Mouse (Mus musculus) right cerebral cortex, postnatal 10 days (tissue): ENCODE measurements at regions not wholly inside any gene's neighbourhood (a gene's known extent, or its start where the extent isn't known, plus 50 kb on each side); places are given as distances from the start of the nearest gene placed in this dataset.
A peak's percentile ranks its signal among the peaks of the same experiment; 100 is the strongest.

Source experiments
- DNase-seq, 2 experiments: peaks; one replicate each; pipeline ENCODE4 v3.0.0; 2021; ENCODE audit warnings: low spot score in 2 of 2

DNA sequence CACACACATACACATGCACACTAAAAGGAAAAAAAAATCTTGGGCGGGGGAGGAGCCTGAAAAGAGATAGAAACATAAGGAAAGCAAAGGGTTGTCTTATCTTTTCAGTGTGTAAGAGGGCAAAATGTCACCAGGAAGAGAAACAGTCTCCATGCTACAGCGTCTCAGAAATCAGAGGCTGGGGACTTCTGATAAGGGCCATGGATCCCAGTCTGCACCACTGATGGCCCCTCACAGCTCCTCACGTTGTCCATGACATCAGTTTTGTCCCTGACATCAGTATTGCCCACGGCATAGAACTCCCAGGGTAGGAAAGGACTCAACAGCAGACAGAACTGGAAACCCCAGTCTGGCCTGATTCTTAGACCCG, 135.0 kb downstream of the 2410131K14Rik start:
- DNase-seq = no peak

DNA sequence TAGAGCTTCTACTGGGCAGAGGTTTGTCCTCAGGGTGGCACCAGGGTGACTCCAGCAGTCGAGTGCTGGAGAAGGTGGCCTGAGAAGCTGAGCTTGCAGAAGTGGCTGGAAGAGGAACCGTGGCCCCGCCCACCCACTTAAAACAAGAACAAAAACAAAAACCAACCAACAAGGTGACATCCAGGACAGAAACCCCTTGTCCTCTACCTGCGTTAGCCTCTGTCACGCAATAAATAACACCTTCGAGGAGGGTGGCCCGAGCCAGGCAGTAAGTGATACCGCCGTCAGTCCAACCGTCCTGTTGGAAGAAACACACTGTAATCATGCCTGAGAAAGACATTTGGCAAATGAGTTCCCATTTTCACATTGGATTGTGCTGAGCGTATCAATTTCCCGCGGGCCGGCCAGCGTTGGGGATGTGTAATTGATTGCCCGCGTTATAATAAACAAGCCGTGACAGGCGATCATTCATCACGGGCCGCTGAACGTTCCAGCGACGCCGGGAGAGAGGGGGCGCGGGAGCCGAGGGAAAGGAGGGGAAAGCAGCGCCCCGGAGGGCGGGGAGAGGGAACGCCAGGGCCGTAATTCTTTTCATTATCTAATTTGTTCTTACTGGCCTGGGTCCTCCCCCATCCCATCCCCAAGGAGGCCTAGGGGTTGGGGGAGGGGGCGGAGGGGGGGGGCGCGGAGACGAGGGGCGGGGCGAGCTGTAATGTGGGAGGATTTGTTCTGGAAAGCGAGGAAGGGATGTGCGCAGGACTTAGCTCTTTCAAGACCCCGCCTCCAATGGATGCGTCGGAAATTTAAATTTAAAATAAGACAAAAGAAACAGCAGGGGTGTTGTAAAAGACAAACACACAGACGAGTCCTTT, 135.6 kb downstream of the 2410131K14Rik start:
- peak; percentile 70 to 74 for DNase-seq

DNA sequence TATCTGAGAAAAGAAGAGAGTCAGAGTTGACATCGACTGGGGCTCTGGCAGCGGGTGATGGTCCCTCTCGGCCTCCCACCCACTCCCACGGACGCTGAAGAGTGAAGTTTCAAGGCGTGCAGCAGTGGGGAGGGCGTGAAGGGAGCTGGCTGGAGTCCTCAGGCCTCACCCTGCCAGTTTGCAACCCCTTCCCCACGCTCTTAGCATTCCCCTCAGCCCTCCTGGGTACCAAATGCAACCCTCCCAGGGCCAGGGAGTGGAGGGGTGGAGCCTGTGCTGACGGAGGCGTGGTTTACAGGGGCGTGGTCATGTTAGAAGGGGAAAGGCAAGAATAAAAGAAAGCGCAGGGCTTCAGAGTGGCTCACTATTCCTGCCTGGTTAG, 136.3 kb downstream of the 2410131K14Rik start:
- DNase-seq = peak; percentile 75

DNA sequence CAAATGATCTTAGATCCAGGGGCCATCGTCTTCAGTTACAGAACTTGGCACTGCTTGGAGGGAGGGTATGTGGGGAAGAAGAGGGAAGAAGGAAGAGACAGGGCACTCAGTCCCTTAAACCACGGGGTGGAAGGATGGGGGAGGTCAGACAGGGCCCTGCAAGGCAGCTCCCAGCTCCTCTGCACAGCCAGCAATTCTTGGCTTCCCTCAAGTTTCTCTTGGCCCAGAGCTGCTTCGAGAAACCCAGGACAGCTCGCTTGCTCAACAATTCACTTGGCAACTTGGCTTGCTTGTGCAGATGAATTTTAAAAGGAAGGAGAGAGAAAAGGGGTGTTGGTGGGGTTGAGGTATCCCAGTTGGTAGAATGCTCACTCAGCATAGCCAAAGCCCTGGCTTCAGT, 141.1 kb downstream of the 2410131K14Rik start:
- DNase-seq = peak; percentile 60 to 71

DNA sequence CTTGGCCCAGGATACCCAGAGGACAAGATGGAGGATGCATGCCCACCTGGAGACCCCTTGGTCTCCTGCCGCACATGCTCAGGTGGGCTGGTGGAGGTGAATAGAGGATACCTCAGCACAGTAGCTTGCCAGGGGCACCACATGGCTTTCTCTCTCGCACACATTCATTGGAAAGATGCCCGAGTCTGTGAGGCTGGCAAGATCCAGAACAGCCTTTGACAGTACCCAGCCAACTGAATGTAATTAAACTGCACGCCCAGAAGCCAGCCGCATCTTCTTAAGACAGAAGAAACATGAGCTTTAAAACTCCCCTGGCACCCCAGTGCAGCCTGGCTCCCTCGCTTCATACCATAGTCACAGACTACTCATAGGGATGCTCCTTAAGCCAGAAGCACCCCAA, 143.4 kb downstream of the 2410131K14Rik start:
- peak; percentile 78 to 84 for DNase-seq

DNA sequence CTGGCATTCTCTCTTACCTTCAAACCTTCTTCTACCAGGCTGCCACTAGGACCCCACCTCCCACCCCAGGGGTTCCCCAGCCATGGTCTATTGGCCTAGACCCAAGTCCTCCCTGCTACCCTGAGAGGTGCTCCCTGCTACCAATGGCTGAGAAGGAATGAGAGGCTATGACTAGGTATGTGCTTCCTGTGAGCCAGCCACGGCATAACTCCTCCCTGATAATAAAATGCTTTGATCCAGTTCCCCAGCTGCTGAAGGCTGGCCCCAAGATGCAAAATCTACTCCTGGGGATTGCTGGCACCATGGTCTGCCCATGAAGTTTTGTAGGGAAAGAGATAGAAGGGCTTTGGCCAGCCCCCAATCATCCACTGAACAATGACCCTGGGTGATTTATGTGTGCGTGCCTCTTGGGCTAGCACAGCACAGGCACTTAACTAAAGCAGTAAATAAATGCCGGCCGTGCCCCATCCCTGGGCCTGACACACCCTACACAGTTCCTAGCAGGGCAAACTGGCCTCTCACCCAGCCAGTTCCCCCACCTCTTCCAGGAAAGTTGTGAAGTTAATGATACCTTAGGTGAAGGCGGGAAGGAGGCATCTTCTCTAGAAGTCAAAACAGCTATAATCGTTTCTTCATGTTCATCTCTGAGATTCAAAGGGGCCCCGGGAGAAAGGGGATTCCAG, 145.8 kb downstream of the 2410131K14Rik start:
- DNase-seq = no peak

DNA sequence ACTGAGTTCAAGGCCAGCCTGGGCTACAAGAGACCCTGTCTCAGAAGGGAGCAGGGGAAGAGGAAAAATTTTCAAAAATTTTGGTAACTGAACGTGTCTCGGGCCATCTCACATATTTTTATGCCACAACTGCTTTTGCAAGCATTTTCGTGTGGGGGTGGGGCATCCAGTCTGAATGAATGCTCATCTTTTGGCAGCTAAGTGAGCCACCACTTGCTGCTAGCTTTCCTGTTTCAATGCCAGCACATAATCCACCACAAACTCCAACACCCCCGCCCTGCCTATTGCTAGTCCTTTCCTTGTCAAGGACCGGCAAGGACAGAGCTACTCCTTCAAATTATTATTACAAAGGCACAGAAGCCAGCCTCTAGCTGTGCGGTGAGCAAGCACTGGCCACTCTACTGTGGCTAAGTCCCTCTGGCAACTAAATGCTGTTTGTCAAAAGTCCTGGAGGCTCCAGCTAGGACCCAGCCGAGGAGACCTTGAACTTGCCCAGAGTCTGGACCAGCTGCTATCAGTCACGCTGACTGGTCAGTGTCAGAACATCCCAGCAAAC, 148.0 kb downstream of the 2410131K14Rik start:
- peak; percentile 64 to 68 for DNase-seq

DNA sequence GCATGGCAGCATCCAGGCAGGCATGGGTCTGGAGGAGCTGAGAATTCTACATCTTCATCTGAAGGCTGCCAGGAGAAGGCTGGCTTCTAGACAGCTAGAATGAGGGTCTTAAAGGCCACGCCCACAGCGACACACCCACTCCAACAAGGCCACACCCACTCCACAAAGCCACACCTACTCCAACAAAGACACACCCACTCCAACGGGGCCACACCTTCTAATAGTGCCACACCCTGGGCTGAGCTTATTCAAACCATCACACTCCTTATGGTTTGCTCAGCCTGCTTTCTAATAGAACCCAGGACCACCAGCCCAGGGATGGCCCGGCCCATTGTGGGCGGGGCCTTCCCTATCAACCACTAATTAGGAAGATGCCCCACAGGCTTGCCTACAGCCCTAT, 149.0 kb downstream of the 2410131K14Rik start:
- DNase-seq = no peak

DNA sequence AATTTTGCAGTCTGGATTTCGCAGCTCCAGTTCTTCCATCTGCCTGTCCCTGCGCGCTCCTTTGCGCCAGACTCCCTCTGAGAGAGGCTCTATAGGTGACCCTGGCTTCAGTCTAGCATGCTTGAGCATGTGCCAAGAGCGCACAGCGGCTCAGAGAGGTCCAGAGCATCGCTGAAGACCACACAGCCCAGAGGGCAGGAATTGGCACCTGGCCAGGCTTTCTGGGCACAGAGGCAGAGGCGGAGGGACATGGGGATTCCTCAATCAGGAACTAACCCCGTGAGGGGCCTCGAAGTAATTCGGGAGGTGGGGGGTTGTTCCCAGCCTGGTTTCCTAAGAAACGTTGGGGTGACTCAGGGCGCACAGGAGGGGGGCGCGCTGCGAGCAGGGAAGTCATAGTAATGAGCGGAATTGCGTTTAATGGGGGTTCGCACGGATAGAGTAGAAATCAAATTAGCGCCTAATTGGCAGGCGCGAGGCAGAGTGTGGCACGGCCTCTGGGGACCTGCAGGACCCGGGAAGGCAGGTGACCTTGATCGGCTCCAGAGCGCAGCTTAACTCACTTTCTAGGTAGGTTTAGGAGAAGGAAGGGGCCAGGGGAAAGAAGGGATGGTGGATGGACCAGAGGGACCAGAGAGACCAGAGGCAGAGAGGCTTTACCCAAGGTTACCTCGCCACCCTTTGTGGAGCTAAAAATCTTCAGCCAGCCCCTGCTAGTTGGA, 151.1 kb downstream of the 2410131K14Rik start:
- peak; percentile 73 to 75 for DNase-seq

DNA sequence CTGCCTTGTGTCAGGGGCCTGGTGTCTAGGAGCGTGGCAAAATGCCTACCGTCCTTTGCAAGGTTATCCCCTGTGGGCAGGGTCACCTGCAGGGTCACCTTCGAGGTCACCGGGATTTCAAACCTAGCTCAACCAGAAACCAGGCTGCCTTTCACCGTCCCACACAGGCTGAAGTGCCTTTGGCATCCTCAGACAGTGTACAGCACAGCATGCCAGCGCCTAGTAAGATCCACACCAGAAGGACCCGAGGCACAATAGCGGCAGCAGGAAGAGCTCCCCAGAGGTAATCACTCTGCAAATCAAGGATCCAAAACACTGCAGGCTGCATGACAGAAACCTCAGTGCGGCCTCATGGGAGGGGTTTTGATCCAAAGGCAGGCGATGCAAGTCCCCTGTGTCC, 155.9 kb downstream of the 2410131K14Rik start:
- DNase-seq = no peak

DNA sequence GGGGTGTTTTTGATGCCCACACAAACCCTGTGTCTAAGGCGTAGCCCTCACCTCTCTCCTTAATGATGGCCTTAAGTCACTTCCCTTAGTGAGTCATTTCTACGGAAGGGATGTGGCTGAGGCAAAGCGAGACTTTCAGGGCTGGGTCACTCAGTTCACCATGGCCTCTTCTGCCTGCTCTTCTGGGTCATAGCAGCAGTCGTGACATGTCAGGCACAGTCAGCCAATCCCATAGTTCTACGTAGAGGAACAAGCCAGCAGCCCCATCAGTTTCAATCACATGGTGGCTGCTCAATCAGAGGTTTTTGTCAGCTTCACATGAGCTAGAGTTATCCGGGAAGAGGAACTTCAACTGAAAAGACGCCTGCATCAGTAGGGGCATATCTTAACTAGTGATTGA, 156.1 kb upstream of the Med13l start:
- no peak for DNase-seq

DNA sequence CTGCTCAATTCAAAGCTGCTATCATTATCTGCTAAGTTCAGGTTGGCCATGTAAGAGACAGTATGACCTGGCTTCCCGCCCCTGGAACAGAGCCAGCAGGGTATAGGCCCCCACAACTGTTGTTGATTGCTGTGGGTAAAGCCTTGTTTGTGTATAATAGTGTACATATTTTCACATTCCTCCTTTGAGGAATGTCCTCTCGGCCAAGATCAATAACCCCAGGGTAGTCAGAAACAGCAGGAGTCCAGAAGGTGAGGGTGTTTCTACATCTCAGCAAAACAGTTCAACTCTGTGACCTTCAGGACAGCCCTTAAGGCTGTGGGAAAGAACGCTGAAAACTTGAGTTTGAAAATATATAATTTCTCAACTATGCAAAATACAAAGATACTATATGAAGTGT, 155.1 kb upstream of the Med13l start:
- DNase-seq = no peak

DNA sequence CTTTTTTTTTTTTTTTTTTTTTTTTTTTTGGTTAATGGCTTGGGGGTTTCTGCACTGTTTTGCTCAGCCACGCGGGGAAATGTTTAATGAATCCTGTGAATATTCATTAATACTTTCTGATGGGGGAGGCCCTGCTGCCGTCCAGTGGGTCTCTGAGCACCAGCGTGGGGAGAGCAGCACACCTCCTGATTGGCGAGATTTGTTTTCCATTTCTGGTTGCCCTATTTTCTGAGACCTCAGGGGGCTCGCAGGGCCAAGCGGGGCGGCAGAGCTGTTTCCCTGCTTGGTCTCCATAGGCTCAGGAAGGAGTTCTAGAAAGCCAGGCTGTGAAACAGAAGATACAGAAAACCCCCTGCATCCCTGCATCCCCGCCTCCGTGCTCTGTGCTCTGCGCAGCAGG, 153.0 kb upstream of the Med13l start:
- no peak for DNase-seq

DNA sequence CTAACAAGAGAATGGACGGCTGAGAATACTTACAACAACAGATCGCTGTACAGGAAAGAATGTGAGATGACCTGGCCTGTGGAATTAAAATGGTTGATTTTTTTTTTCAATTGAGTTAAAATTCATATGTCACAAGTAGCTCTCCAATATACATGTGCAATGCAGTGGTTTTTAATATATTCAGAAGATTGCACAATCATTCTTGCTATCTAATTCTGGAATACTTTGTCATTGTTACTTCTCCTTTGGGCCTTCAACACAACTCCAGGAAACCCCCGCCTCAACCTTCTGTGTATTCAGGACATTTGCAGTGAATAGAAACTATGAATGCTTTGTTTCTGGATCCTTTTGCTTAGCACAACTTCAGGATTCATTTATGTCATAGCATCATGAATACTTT, 152.5 kb upstream of the Med13l start:
- no peak for DNase-seq

DNA sequence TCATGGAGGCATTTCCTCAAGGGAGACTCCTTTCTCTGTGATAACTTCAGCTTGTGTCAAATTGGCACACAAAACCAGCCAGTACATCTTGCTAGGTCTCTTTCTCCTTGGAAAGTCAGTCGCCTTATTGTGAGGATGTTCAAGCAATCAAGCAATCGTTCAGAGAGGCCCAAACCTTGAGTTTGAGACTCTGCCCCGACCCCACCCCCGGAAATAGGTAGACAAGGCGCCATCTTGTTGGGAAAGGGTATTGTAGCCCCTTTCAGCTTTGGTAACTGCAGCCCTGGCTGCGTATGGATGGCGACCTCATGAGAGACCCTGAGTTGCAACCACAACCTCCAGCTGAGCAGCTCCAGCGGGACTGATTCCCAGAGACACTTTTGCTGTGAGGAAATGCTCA, 151.7 kb upstream of the Med13l start:
- no peak for DNase-seq

DNA sequence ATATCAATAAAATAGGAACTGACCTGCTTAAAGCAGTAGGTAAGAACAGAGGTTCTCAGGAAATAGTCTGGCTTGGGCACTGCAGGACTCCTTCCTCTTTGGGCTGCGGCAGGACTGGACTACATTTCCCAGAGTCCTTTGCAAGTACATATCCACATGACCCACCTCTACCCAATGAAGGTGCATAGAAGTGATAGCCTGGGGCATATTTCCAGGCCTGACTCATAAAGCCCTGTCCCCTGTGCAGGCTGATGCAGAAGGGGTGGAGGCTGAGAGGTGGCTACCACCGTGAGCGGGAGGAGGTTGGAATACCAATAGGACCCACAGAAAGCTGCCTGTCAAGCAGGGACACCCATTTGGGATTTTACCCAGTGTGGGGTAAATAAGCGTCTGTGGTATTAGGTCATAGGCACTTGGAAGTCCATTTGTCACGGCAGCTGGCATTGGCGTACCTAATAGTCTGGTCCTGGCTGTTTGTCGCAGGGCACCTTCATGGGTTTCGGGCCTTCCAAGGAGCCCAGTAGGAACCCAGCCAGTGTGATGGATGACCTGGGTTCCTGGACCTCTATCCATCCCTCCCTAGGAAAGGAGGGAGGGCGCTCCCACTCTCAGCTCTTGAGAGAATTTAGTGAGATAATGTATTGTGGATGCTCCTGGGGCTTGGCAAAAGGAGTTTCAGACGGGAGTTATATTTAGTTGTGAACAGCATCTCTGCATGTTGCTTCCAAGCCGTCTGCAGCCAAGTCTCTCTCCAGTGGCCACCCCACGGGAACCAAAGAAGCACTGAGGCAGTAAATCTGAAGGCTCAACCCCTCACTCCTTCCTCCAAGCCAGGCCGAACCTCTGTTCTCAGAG, 146.8 kb upstream of the Med13l start:
- DNase-seq = peak; percentile 79 to 90

DNA sequence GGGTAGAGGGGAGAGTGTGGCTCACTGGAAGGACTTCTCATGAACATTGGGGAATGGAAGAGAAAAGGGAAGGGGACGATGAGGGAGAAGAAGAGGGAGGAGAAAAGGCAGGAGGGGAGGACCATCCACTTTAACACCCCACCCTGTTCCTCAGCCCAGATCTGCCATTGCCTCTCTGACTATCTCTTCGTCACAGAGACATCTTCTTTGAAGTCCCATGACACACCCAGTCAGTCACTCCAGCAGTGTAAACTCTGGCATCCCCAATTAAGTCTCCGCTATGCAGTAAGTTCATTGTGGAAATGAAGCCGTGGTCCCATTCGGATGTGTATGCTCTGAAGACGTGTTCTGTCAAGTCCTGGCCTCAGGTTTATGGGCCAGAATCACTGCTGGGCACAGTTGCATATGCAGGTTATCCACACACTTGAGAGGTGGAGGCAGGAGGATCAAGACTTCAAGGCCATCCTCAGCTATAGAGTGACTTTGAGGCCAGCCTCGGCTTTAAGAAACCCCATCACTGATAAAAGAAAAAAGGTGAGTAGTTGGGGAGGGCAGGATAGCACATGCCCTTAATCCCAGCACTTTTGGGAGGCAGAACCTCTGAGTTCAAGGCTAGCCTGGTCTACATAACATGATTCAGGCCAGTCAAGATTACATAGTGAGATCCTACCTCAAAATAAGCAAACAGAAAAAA, 141.0 kb upstream of the Med13l start:
- DNase-seq = no peak

DNA sequence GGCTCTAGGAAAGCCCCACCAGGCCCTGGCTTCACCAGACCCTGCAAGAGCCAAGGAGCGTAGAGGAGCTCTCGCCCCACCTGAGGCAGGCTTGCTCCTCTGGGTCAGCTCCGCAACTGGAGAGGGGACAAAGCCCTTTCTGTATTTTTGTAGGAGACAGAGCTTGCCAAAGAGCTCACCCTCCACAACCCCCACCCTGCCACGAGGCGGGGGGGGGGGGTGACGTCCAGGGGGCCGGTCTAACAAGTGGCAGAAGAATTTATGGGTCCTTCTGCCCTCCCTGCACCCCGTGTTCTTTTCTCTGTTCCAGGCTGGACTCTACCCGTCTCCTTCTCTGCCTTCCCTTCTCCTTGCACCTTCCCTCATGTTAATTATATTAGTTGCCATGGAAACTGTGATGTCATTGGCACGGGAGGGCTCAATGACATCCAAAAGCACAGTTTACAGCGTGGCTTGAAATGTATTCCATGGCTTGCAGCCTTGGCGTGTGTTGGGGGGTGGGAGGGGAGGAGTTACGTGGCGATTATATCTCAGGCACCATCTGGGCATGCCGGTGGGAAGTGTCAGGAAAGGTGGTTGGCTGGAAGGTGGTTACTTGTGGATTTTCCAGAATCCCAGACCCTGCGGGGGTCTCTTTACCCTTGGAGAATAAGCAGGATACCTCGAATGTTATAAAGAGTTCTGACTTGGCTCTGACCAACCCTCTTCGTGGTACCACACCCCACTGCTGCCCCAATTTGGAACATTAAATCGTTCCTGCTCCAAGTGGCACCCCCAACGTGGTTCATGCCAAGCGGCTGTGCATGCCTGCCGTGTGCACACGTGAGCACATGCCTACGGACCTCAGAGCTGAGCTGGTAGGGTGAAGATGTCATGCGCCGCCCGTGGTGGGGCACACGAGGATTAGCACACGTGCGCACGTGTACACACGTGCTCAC, 138.3 kb upstream of the Med13l start:
- peak; percentile 82 to 92 for DNase-seq

DNA sequence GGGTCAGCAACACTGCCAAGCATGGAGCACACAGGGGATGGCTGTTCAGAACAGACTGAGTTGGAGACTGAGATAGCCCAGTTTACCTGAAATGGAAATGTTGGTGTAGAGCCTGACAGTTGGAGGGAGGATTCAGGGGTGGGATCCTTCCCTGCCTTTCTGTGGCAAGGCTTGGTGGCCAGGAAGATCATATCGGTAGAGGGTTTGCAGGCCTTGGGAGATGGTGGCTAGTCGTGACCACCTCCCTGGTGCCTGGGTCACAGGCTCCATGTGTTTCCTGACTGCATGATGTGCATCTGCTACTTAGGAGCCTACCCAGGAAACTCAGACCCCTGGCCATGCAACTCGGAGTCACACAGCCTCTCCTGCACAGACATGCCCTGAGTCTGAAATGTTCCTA, 136.3 kb upstream of the Med13l start:
- DNase-seq = no peak
